In the genomic region with DNA sequence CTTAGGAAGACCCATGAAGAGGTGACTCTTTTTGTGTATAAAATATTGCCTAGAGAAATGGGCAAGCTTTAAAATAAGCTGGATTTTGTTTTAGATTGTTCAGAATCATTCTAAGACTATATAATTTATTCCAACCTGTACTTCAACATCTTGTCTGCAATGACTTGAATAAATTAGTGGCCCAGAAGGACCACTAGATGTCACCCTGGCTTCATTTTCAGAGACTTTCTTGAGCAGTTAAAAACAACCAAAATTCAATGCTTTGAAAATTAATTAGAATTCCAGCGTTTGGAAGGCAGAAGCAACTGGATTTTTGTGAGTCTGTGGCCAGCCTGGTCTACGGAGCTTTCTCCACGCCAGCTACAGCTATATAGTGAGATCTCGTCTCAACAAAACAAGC, we compare ENCODE assay signal across 8 mouse cellular contexts. TPM values are rescaled to one million over a fixed set of nuclear protein-coding genes. Genes with fewer than 3 reads are reported as not detected.
A peak's percentile ranks its signal among the peaks of the same experiment; 100 is the strongest.
DNase-seq lines count a peak whose midpoint lies in the region; ATAC-seq lines count a peak whose summit lies in the region.

No protein-coding gene starts in this region.

- H3K9me3 ChIP-seq in midbrain, embryonic 16.5 days (replicated peaks; ENCODE audit: control insufficient read depth, low read length, poor library complexity, severe bottlenecking) = no peaks in the 10 kb centered on the region
- H3K9me3 ChIP-seq in midbrain, embryonic 15.5 days = no peaks in the 10 kb centered on the region

- no peak overlapping the region for H3K27ac ChIP-seq in midbrain, embryonic 16.5 days (ENCODE audit: low read length)
- no peak overlapping the region for H3K27ac ChIP-seq in midbrain, embryonic 15.5 days

- ATAC-seq in midbrain, embryonic 16.5 days = no peak
- ATAC-seq in midbrain, embryonic 15.5 days (replicated peaks) = no peak

- peak overlapping the region; percentile 29; the same call in 1 of the 2 replicates for H3K4me2 ChIP-seq in midbrain, embryonic 16.5 days (ENCODE audit: low read length)
- H3K4me2 ChIP-seq in midbrain, embryonic 15.5 days = no peak overlapping the region

- no peak overlapping the region for H3K4me3 ChIP-seq in midbrain, embryonic 16.5 days (ENCODE audit: low read depth, low read length)
- no peak overlapping the region for H3K4me3 ChIP-seq in midbrain, embryonic 15.5 days

- DNase-seq in gastrocnemius, adult 18-20 months (ENCODE audit: low spot score) = peak; percentile 24
- no peak for DNase-seq in gastrocnemius, postnatal 4 days (ENCODE audit: low spot score in 2 of 2)
- DNase-seq in embryo, embryonic 10 days (ENCODE audit: low spot score) = peak; percentile 80
- peak; percentile 48 for DNase-seq in lung, postnatal 14 days
- no peak for DNase-seq in gastrocnemius, adult 8-10 months (ENCODE audit: low spot score in 2 of 2)
- DNase-seq in thymus, postnatal 36 days = no peak

- H3K9ac ChIP-seq in midbrain, embryonic 16.5 days (ENCODE audit: low read depth, low read length) = no peak overlapping the region
- no peak overlapping the region for H3K9ac ChIP-seq in midbrain, embryonic 15.5 days

- WGBS in midbrain, embryonic 16.5 days = 22% methylated on average over 4 of the region's 4 CpGs
- WGBS in midbrain, embryonic 15.5 days = 24% methylated on average over 4 of the region's 4 CpGs

- no peaks in the 10 kb centered on the region for H3K36me3 ChIP-seq in midbrain, embryonic 16.5 days (ENCODE audit: control insufficient read depth, insufficient read depth, low read length)
- no peaks in the 10 kb centered on the region for H3K36me3 ChIP-seq in midbrain, embryonic 15.5 days (replicated peaks)

- H3K27me3 ChIP-seq in midbrain, embryonic 16.5 days (ENCODE audit: control insufficient read depth, insufficient read depth, low read depth, low read length) = no peaks in the 10 kb centered on the region
- H3K27me3 ChIP-seq in midbrain, embryonic 15.5 days (replicated peaks) = peaks cover 5% of the 10 kb centered on the region

- peaks cover 18% of the 10 kb centered on the region for H3K4me1 ChIP-seq in midbrain, embryonic 16.5 days (ENCODE audit: control insufficient read depth, insufficient read depth, low read length)
- H3K4me1 ChIP-seq in midbrain, embryonic 15.5 days = peaks cover 22% of the 10 kb centered on the region

RNA-seq across cellular contexts. Expression of a gene that starts 3.8 kb away (rescaled TPM):
- 1 to 10 TPM in 1 of 2 experiments, under 1 TPM in 1; 0.50 to 1.6 TPM for total RNA-seq in gastrocnemius, adult 18-20 months (2021)
- total RNA-seq in gastrocnemius, postnatal 4 days (2021) = 10 to 100 TPM in 1 of 2 experiments, 1 to 10 TPM in 1; 8.9 to 11.0 TPM
- polyA plus RNA-seq in midbrain, embryonic 16.5 days (2015; fragmentation: Nextera tagmentation; extraction: Ambion mirVana) = 1.1 and 1.8 TPM in 2 replicates
- polyA plus RNA-seq in midbrain, embryonic 15.5 days (2015; fragmentation: Nextera tagmentation; extraction: Ambion mirVana) = 1.9 and 2.0 TPM in 2 replicates
- total RNA-seq in gastrocnemius, adult 8-10 months (2022) = 1 to 10 TPM in 1 of 4 experiments, under 1 TPM in 3; 0.29 to 1.0 (median 0.81) TPM

RNA-seq across cellular contexts. Expression of a gene that starts 4.4 kb away (rescaled TPM):
- total RNA-seq in gastrocnemius, adult 18-20 months (2021) = 1 to 10 TPM in 1 of 2 experiments, under 1 TPM in 1; 0.43 to 1.2 TPM
- total RNA-seq in gastrocnemius, postnatal 4 days (2021) = under 1 TPM; 0.10 to 0.25 TPM
- 0.57 and 0.63 TPM in 2 replicates for polyA plus RNA-seq in midbrain, embryonic 16.5 days (2015; fragmentation: Nextera tagmentation; extraction: Ambion mirVana)
- 0.37 and 0.55 TPM in 2 replicates for polyA plus RNA-seq in midbrain, embryonic 15.5 days (2015; fragmentation: Nextera tagmentation; extraction: Ambion mirVana)
- total RNA-seq in gastrocnemius, adult 8-10 months (2022) = 1 to 10 TPM in 2 of 4 experiments, under 1 TPM in 2; 0.43 to 1.4 (median 0.86) TPM

Comparison
In these comparisons a context has a peak if more than half of its experiments do, and no peak if none do; other contexts are left out.
1. DNase-seq: peak in gastrocnemius, adult 18-20 months (single experiment), embryo, embryonic 10 days (single experiment) and lung, postnatal 14 days (single experiment); none in gastrocnemius, postnatal 4 days (0 of 2), gastrocnemius, adult 8-10 months (0 of 2) and thymus, postnatal 36 days (0 of 2).